Mouse (Mus musculus): ENCODE results near the gene Eml5. TPM values are rescaled to one million over a fixed set of nuclear protein-coding genes. Genes with fewer than 3 reads are reported as not detected.
A peak's percentile ranks its signal among the peaks of the same experiment; 100 is the strongest.

Eml5 gene
- polyA plus RNA-seq, 1 experiment from 2014 or later: 7.9 TPM

GRCm38 (mm10) chr12:98900341-98900880 lies 873 bp downstream of the Eml5 start:
- H3K4me2 ChIP-seq (ENCODE audit: low read length): peak overlapping the region; percentile 75
- H3K27ac ChIP-seq (replicated peaks in 1 of 2; ENCODE audit: control insufficient read depth in 1 of 2, insufficient read depth in 1 of 2, low read depth in 2 of 2, low read length in 2 of 2): peak overlapping the region in 1 of 2 experiments; percentile 71; a peak in 2 of 4 replicates
- 0 out of 2 replicates have a peak, but pooled peaks have one; percentile 15 for ATAC-seq (ENCODE audit: insufficient number of reproducible peaks, insufficient read depth, low FRiP score, low read depth)
- no peaks in the 10 kb centered on the region for H3K9me3 ChIP-seq (ENCODE audit: control insufficient read depth, low read length)
- peak overlapping the region; percentile 76 for H3K9ac ChIP-seq (ENCODE audit: low read length)
- WGBS: 3% methylated on average over 31 of the region's 31 CpGs
- no peaks in the 10 kb centered on the region for H3K27me3 ChIP-seq (ENCODE audit: control insufficient read depth, insufficient read depth, low read length)
- no peaks in the 10 kb centered on the region for H3K4me1 ChIP-seq (ENCODE audit: control insufficient read depth in 2 of 2, insufficient read depth in 2 of 2, low read length in 2 of 2)
- H3K4me3 ChIP-seq (ENCODE audit: control insufficient read depth in 1 of 2, insufficient read depth in 1 of 2, low read depth in 1 of 2, low read length in 2 of 2): peak overlapping the region; percentile 60 to 70
- H3K36me3 ChIP-seq (ENCODE audit: control insufficient read depth, insufficient read depth, low read length): no peaks in the 10 kb centered on the region

DNA sequence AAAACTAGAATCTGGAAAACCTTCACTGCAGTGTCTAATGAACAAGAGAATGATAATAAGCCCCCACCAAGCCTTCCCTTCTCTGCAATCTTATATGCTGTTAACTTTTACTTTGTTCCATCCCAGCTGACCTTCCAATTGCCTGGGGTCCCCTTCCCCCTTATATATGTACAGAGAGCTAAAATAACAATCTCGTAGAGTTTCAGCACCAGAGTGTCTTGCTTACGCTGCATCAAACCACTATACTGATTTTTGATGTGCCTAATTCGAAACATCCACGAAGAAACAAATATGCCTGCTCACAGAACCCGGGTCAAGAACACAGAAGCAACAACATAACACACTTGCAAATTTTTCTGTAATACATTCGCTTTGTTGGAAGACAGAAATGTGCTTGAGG lies 1.6 kb downstream of the Eml5 start:
- H3K4me1 ChIP-seq (ENCODE audit: control insufficient read depth in 2 of 2, insufficient read depth in 2 of 2, low read length in 2 of 2): no peaks in the 10 kb centered on the region
- H3K36me3 ChIP-seq (ENCODE audit: control insufficient read depth, insufficient read depth, low read length): no peaks in the 10 kb centered on the region
- no peak overlapping the region for H3K27ac ChIP-seq (replicated peaks in 1 of 2; ENCODE audit: control insufficient read depth in 1 of 2, insufficient read depth in 1 of 2, low read depth in 2 of 2, low read length in 2 of 2)
- peak overlapping the region; percentile 75 for H3K4me2 ChIP-seq (ENCODE audit: low read length)
- H3K9me3 ChIP-seq (ENCODE audit: control insufficient read depth, low read length): no peaks in the 10 kb centered on the region
- H3K27me3 ChIP-seq (ENCODE audit: control insufficient read depth, insufficient read depth, low read length): no peaks in the 10 kb centered on the region
- 77% methylated on average over 6 of the region's 6 CpGs for WGBS
- no peak for ATAC-seq (ENCODE audit: insufficient number of reproducible peaks, insufficient read depth, low FRiP score, low read depth)
- peak overlapping the region; percentile 76; the same call in 1 of the 2 replicates for H3K9ac ChIP-seq (ENCODE audit: low read length)
- peak overlapping the region in 1 of 2 experiments; percentile 70; a peak in 2 of 4 replicates for H3K4me3 ChIP-seq (ENCODE audit: control insufficient read depth in 1 of 2, insufficient read depth in 1 of 2, low read depth in 1 of 2, low read length in 2 of 2)

- 50% methylated on average over 1 of the region's 1 CpGs for WGBS
- no peaks in the 10 kb centered on the region for H3K9me3 ChIP-seq (ENCODE audit: control insufficient read depth, low read length)
- no peak for ATAC-seq (ENCODE audit: insufficient number of reproducible peaks, insufficient read depth, low FRiP score, low read depth)
Measured at GRCm38 (mm10) chr12:98896761-98897160, 4.5 kb downstream of the Eml5 start.

GRCm38 (mm10) chr12:98884515-98884914 lies 16.8 kb downstream of the Eml5 start:
- Histone ChIP-seq H3K9me3 (ENCODE audit: control insufficient read depth, low read length) (no peaks in the 10 kb centered on the region), H3K36me3 (ENCODE audit: control insufficient read depth, insufficient read depth, low read length) (no peaks in the 10 kb centered on the region), H3K4me3 (ENCODE audit: control insufficient read depth in 1 of 2, insufficient read depth in 1 of 2, low read depth in 1 of 2, low read length in 2 of 2) (no peak overlapping the region), H3K27ac (replicated peaks in 1 of 2; ENCODE audit: control insufficient read depth in 1 of 2, insufficient read depth in 1 of 2, low read depth in 2 of 2, low read length in 2 of 2) (no peak overlapping the region), H3K4me1 (ENCODE audit: control insufficient read depth in 2 of 2, insufficient read depth in 2 of 2, low read length in 2 of 2) (peaks cover 0 to 11% of the 10 kb centered on the region in 2 experiments; a peak in 1 of 4 replicates), H3K4me2 (ENCODE audit: low read length) (no peak overlapping the region), H3K9ac (ENCODE audit: low read length) (no peak overlapping the region), H3K27me3 (ENCODE audit: control insufficient read depth, insufficient read depth, low read length) (no peaks in the 10 kb centered on the region)
- no peak for ATAC-seq (ENCODE audit: insufficient number of reproducible peaks, insufficient read depth, low FRiP score, low read depth)
- WGBS: 2% methylated on average over 1 of the region's 1 CpGs

More at GRCm38 (mm10) chr12:98896761-98897160, 4.5 kb downstream of the Eml5 start:
- H3K27me3 ChIP-seq (ENCODE audit: control insufficient read depth, insufficient read depth, low read length): no peaks in the 10 kb centered on the region
- no peak overlapping the region for H3K9ac ChIP-seq (ENCODE audit: low read length)
- no peaks in the 10 kb centered on the region for H3K36me3 ChIP-seq (ENCODE audit: control insufficient read depth, insufficient read depth, low read length)
- H3K4me3 ChIP-seq (ENCODE audit: control insufficient read depth in 1 of 2, insufficient read depth in 1 of 2, low read depth in 1 of 2, low read length in 2 of 2): no peak overlapping the region
- no peak overlapping the region for H3K4me2 ChIP-seq (ENCODE audit: low read length)
- H3K27ac ChIP-seq (replicated peaks in 1 of 2; ENCODE audit: control insufficient read depth in 1 of 2, insufficient read depth in 1 of 2, low read depth in 2 of 2, low read length in 2 of 2): no peak overlapping the region
- H3K4me1 ChIP-seq (ENCODE audit: control insufficient read depth in 2 of 2, insufficient read depth in 2 of 2, low read length in 2 of 2): no peaks in the 10 kb centered on the region

DNA sequence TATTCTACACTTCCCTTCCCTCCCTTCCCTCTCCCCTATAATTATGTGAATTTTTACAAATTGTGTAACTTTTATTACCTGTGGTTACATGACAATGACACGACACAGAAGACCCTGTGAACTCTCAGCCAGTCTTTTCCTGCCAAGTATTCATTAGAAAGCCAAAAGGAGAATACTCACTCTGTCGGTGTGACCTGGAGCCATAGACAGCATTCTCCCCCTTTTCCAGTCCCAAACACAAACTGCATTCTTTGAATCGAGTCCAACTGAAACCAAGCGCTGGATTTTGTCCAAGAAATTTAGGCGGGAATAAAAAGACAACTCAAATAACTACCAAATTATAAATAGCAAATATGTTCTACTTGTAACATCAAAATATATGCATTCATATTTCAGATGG lies 19.5 kb downstream of the Eml5 start:
- Histone ChIP-seq H3K4me2 (ENCODE audit: low read length) (0 out of 2 replicates have a peak overlapping the region, but pooled peaks have one; percentile 21), H3K4me1 (ENCODE audit: control insufficient read depth in 2 of 2, insufficient read depth in 2 of 2, low read length in 2 of 2) (peaks cover 0 to 11% of the 10 kb centered on the region in 2 experiments; a peak in 1 of 4 replicates), H3K9ac (ENCODE audit: low read length) (no peak overlapping the region), H3K27me3 (ENCODE audit: control insufficient read depth, insufficient read depth, low read length) (no peaks in the 10 kb centered on the region), H3K9me3 (ENCODE audit: control insufficient read depth, low read length) (no peaks in the 10 kb centered on the region), H3K27ac (replicated peaks in 1 of 2; ENCODE audit: control insufficient read depth in 1 of 2, insufficient read depth in 1 of 2, low read depth in 2 of 2, low read length in 2 of 2) (peak overlapping the region in 1 of 2 experiments; percentile 33; a peak in 1 of 4 replicates), H3K4me3 (ENCODE audit: control insufficient read depth in 1 of 2, insufficient read depth in 1 of 2, low read depth in 1 of 2, low read length in 2 of 2) (no peak overlapping the region), H3K36me3 (ENCODE audit: control insufficient read depth, insufficient read depth, low read length) (no peaks in the 10 kb centered on the region)
- WGBS: 19% methylated on average over 5 of the region's 5 CpGs
- ATAC-seq (ENCODE audit: insufficient number of reproducible peaks, insufficient read depth, low FRiP score, low read depth): no peak

- Histone ChIP-seq H3K27ac (replicated peaks in 1 of 2; ENCODE audit: control insufficient read depth in 1 of 2, insufficient read depth in 1 of 2, low read depth in 2 of 2, low read length in 2 of 2) (no peak overlapping the region), H3K9me3 (ENCODE audit: control insufficient read depth, low read length) (no peaks in the 10 kb centered on the region), H3K4me2 (ENCODE audit: low read length) (no peak overlapping the region), H3K4me3 (ENCODE audit: control insufficient read depth in 1 of 2, insufficient read depth in 1 of 2, low read depth in 1 of 2, low read length in 2 of 2) (no peak overlapping the region), H3K36me3 (ENCODE audit: control insufficient read depth, insufficient read depth, low read length) (no peaks in the 10 kb centered on the region), H3K9ac (ENCODE audit: low read length) (no peak overlapping the region), H3K27me3 (ENCODE audit: control insufficient read depth, insufficient read depth, low read length) (no peaks in the 10 kb centered on the region), H3K4me1 (ENCODE audit: control insufficient read depth in 2 of 2, insufficient read depth in 2 of 2, low read length in 2 of 2) (peaks cover 0 to 11% of the 10 kb centered on the region in 2 experiments; a peak in 1 of 4 replicates)
- 84% methylated on average over 1 of the region's 1 CpGs for WGBS
- no peak for ATAC-seq (ENCODE audit: insufficient number of reproducible peaks, insufficient read depth, low FRiP score, low read depth)
Measured at GRCm38 (mm10) chr12:98878693-98879092, 22.6 kb downstream of the Eml5 start.

DNA sequence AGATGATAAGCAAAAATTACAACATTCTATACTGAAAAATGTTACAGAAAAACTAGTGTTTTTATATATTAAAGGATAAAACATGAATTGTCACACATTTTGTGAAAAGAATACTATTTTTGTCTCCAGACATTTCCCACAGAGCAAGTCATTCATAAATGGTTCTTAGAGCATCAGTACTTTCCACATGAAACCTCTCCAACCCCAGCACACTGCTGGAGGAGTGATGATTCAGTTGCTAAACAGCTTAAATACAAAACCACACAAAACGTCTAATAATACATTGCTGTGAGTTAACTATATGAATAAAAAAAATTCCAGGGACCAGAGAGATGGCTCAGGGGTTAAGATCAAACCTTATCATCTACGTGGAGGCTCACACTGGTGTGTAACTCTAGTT lies 26.1 kb downstream of the Eml5 start:
- no peak overlapping the region for H3K4me2 ChIP-seq (ENCODE audit: low read length)
- H3K27me3 ChIP-seq (ENCODE audit: control insufficient read depth, insufficient read depth, low read length): no peaks in the 10 kb centered on the region
- no peak overlapping the region for H3K9ac ChIP-seq (ENCODE audit: low read length)
- no peak overlapping the region for H3K4me3 ChIP-seq (ENCODE audit: control insufficient read depth in 1 of 2, insufficient read depth in 1 of 2, low read depth in 1 of 2, low read length in 2 of 2)
- no peaks in the 10 kb centered on the region for H3K9me3 ChIP-seq (ENCODE audit: control insufficient read depth, low read length)
- no peak for ATAC-seq (ENCODE audit: insufficient number of reproducible peaks, insufficient read depth, low FRiP score, low read depth)
- H3K27ac ChIP-seq (replicated peaks in 1 of 2; ENCODE audit: control insufficient read depth in 1 of 2, insufficient read depth in 1 of 2, low read depth in 2 of 2, low read length in 2 of 2): no peak overlapping the region
- 59% methylated on average over 2 of the region's 2 CpGs for WGBS
- no peaks in the 10 kb centered on the region; the same call in 1 of the 2 replicates for H3K36me3 ChIP-seq (ENCODE audit: control insufficient read depth, insufficient read depth, low read length)
- no peaks in the 10 kb centered on the region for H3K4me1 ChIP-seq (ENCODE audit: control insufficient read depth in 2 of 2, insufficient read depth in 2 of 2, low read length in 2 of 2)

DNA sequence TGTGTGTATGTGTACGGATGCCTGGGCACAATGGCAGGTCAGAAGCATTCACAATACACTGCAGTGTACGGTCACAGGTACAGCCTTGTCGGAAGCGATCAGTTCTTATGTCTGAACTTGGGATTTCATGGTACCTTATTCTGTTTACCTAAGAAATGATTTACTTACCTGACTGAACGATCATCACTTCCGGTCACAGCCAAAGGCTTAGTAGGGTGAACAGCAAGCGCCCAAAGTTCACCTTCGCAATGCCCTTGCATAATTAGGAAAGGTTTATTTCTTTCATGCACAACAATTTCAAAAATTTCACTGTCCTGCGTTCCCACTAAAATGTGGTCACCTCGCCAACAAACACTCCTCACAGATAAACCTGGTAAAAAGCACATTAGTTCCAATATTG lies 28.4 kb downstream of the Eml5 start:
- 0 out of 4 replicates have a peak, but pooled peaks cover 0 to 3% of the 10 kb centered on the region in 2 experiments for H3K4me1 ChIP-seq (ENCODE audit: control insufficient read depth in 2 of 2, insufficient read depth in 2 of 2, low read length in 2 of 2)
- no peak overlapping the region for H3K4me3 ChIP-seq (ENCODE audit: control insufficient read depth in 1 of 2, insufficient read depth in 1 of 2, low read depth in 1 of 2, low read length in 2 of 2)
- no peak overlapping the region for H3K4me2 ChIP-seq (ENCODE audit: low read length)
- no peaks in the 10 kb centered on the region; the same call in 1 of the 2 replicates for H3K36me3 ChIP-seq (ENCODE audit: control insufficient read depth, insufficient read depth, low read length)
- no peaks in the 10 kb centered on the region for H3K27me3 ChIP-seq (ENCODE audit: control insufficient read depth, insufficient read depth, low read length)
- H3K9me3 ChIP-seq (ENCODE audit: control insufficient read depth, low read length): no peaks in the 10 kb centered on the region
- no peak overlapping the region for H3K27ac ChIP-seq (replicated peaks in 1 of 2; ENCODE audit: control insufficient read depth in 1 of 2, insufficient read depth in 1 of 2, low read depth in 2 of 2, low read length in 2 of 2)
- no peak for ATAC-seq (ENCODE audit: insufficient number of reproducible peaks, insufficient read depth, low FRiP score, low read depth)
- no peak overlapping the region for H3K9ac ChIP-seq (ENCODE audit: low read length)
- WGBS: 91% methylated on average over 10 of the region's 10 CpGs
